Mouse (Mus musculus) midbrain, embryonic 14.5 days (tissue): ENCODE measurements at regions not wholly inside any gene's neighbourhood (a gene's known extent, or its start where the extent isn't known, plus 50 kb on each side); places are given as distances from the start of the nearest gene placed in this dataset.

Experiments used
- ATAC-seq: fragments of 200-750 bp; cut with Nextera tagmentation; 2 replicates; pipeline ENCODE4 v1.8.0; 2017; ENCODE audit warnings: moderate number of reproducible peaks, moderate library complexity; ENCODE audit not compliant: low FRiP score, low TSS enrichment
- DNase-seq: peaks from one replicate; pipeline ENCODE4 v3.0.0-alpha.2; 2015
- H3K27ac ChIP-seq: fragments of 300-500 bp; sonication (generic); replicated peaks from 2 replicates; pipeline ENCODE4 v1.5.1; 2014; ENCODE audit warnings: mild to moderate bottlenecking, low read depth, low read length, moderate library complexity
- H3K27me3 ChIP-seq: fragments of 300-500 bp; sonication (generic); 2 replicates; pipeline ENCODE4 v1.6.1; 2014; ENCODE audit warnings: low read length, control low read depth, mixed read lengths; ENCODE audit not compliant: control insufficient read depth, insufficient read depth
- H3K36me3 ChIP-seq: fragments of 300-500 bp; sonication (generic); 2 replicates; pipeline ENCODE4 v1.6.1; 2014; ENCODE audit warnings: low read length, control low read depth; ENCODE audit not compliant: control insufficient read depth, insufficient read depth
- H3K4me1 ChIP-seq: fragments of 300-500 bp; sonication (generic); 2 replicates; pipeline ENCODE4 v1.6.1; 2014; ENCODE audit warnings: mild to moderate bottlenecking, antibody characterized with exemption, low read length, control low read depth; ENCODE audit not compliant: control insufficient read depth, insufficient read depth
- H3K4me2 ChIP-seq: fragments of 300-500 bp; sonication (generic); 2 replicates; pipeline ENCODE4 v1.6.1; 2014; ENCODE audit warnings: mild to moderate bottlenecking, low read length, moderate library complexity
- H3K4me3 ChIP-seq: fragments of 300-500 bp; sonication (generic); replicated peaks from 2 replicates; pipeline ENCODE4 v1.5.1; 2014; ENCODE audit warnings: low read depth, low read length
- H3K9ac ChIP-seq: fragments of 300-500 bp; sonication (generic); replicated peaks from 2 replicates; pipeline ENCODE4 v1.6.1; 2014; ENCODE audit warnings: mild to moderate bottlenecking, low read length, moderate library complexity
- H3K9me3 ChIP-seq: fragments of 300-500 bp; sonication (generic); 2 replicates; pipeline ENCODE4 v1.6.1; 2016; ENCODE audit warnings: low read length, control low read depth, mixed read lengths; ENCODE audit not compliant: control insufficient read depth
- WGBS: fragments of 180-500 bp; shearing (Covaris S2); extraction: QIAGEN DNeasy Blood & Tissue Kit; methylation state at CpG from one replicate; pipeline ENCODE4 v1.1.7; 2014; 5-methylcytosine and 5-hydroxymethylcytosine counted together

GRCm38 (mm10) chr15:61007461-61008059, 84.7 kb upstream of the A1bg start:
- no peak overlapping the region for H3K4me3 ChIP-seq
- H3K27me3 ChIP-seq: no peaks in the 10 kb centered on the region
- H3K9ac ChIP-seq: no peak overlapping the region
- ATAC-seq (no peak), DNase-seq (no peak)
- H3K27ac ChIP-seq: no peak overlapping the region
- WGBS: 93% methylated on average over 3 of the region's 3 CpGs
- no peak overlapping the region for H3K4me2 ChIP-seq
- no peaks in the 10 kb centered on the region for H3K9me3 ChIP-seq
- no peaks in the 10 kb centered on the region for H3K36me3 ChIP-seq
- H3K4me1 ChIP-seq: no peaks in the 10 kb centered on the region

GRCm38 (mm10) chr15:61006608-61007007, 83.8 kb upstream of the A1bg start:
- H3K4me1 ChIP-seq: no peaks in the 10 kb centered on the region
- H3K36me3 ChIP-seq: no peaks in the 10 kb centered on the region
- H3K4me3 ChIP-seq: no peak overlapping the region
- H3K27me3 ChIP-seq: no peaks in the 10 kb centered on the region
- DNase-seq (no peak), ATAC-seq (no peak)
- no peak overlapping the region for H3K27ac ChIP-seq
- WGBS: 86% methylated on average over 4 of the region's 4 CpGs
- H3K9me3 ChIP-seq: no peaks in the 10 kb centered on the region
- H3K4me2 ChIP-seq: no peak overlapping the region
- no peak overlapping the region for H3K9ac ChIP-seq

- Histone ChIP-seq H3K4me1 (no peaks in the 10 kb centered on the region), H3K4me3 (no peak overlapping the region), H3K36me3 (no peaks in the 10 kb centered on the region), H3K9me3 (no peaks in the 10 kb centered on the region), H3K4me2 (no peak overlapping the region), H3K9ac (no peak overlapping the region), H3K27ac (no peak overlapping the region), H3K27me3 (no peaks in the 10 kb centered on the region)
- ATAC-seq: no peak
- WGBS: 87% methylated on average over 4 of the region's 4 CpGs
- no peak for DNase-seq
Observed at GRCm38 (mm10) chr15:60993971-60994690, 71.3 kb upstream of the A1bg start.

- no peaks in the 10 kb centered on the region for H3K4me1 ChIP-seq
- H3K4me3 ChIP-seq: no peak overlapping the region
- H3K4me2 ChIP-seq: no peak overlapping the region
- H3K27me3 ChIP-seq: no peaks in the 10 kb centered on the region
- H3K36me3 ChIP-seq: no peaks in the 10 kb centered on the region
- ATAC-seq (no peak), DNase-seq (no peak)
- 93% methylated on average over 2 of the region's 2 CpGs for WGBS
- H3K9ac ChIP-seq: no peak overlapping the region
- H3K27ac ChIP-seq: no peak overlapping the region
- no peaks in the 10 kb centered on the region for H3K9me3 ChIP-seq
Observed at GRCm38 (mm10) chr15:60993394-60993793, 70.6 kb upstream of the A1bg start.

GRCm38 (mm10) chr15:60982576-60982975, 59.8 kb upstream of the A1bg start:
- H3K27ac ChIP-seq: no peak overlapping the region
- no peaks in the 10 kb centered on the region for H3K27me3 ChIP-seq
- DNase-seq (no peak), ATAC-seq (no peak)
- no peaks in the 10 kb centered on the region for H3K4me1 ChIP-seq
- no peak overlapping the region for H3K9ac ChIP-seq
- H3K36me3 ChIP-seq: no peaks in the 10 kb centered on the region
- no peaks in the 10 kb centered on the region for H3K9me3 ChIP-seq
- H3K4me2 ChIP-seq: no peak overlapping the region
- H3K4me3 ChIP-seq: no peak overlapping the region
- WGBS: 87% methylated on average over 2 of the region's 2 CpGs
